Comparison of ENCODE assay signal across 23 mouse cellular contexts in genomic region chr14:36904206-36904605, GRCm38 (mm10).
"Had no signal": no experiment of that assay in that cellular context is flagged by ENCODE, and none has a peak within 500 bp of the region (broad histone marks: within the 10 kb centered on the region; RNA-seq: fewer than 3 reads in every experiment).

No protein-coding gene starts in this region.

- H3K27me3 ChIP-seq: heart, embryonic 13.5 days; heart, embryonic 15.5 days; hindbrain, embryonic 13.5 days; hindbrain, embryonic 15.5 days; limb, embryonic 12.5 days; liver, embryonic 12.5 days had no signal

- H3K4me3 ChIP-seq: heart, adult 2 months; heart, embryonic 13.5 days; heart, embryonic 15.5 days; hindbrain, embryonic 13.5 days; hindbrain, embryonic 15.5 days; layer of hippocampus, adult 2 months; left cerebral cortex, adult 2 months; limb, embryonic 10.5 days; limb, embryonic 12.5 days; liver, embryonic 12.5 days had no signal

- H3K9ac ChIP-seq: heart, embryonic 13.5 days; heart, embryonic 15.5 days; hindbrain, embryonic 13.5 days; hindbrain, embryonic 15.5 days; limb, embryonic 12.5 days; liver, embryonic 12.5 days had no signal

- DNase-seq: gastrocnemius, postnatal 14 days; gastrocnemius, postnatal 36 days; heart, adult 11 months; heart, adult 2 months; heart, postnatal 14 days; heart, postnatal 36 days; kidney, adult 18-20 months; kidney, adult 8-10 months; kidney, postnatal 10 days; kidney, postnatal 25 days; kidney, postnatal 4 days; liver had no signal

- H3K4me1 ChIP-seq: heart, embryonic 13.5 days; heart, embryonic 15.5 days; hindbrain, embryonic 13.5 days; hindbrain, embryonic 15.5 days; limb, embryonic 10.5 days; limb, embryonic 12.5 days; liver, embryonic 12.5 days had no signal

- H3K9me3 ChIP-seq: heart, embryonic 13.5 days; heart, embryonic 15.5 days; hindbrain, embryonic 13.5 days; hindbrain, embryonic 15.5 days; limb, embryonic 10.5 days; limb, embryonic 12.5 days; liver, embryonic 12.5 days had no signal

- H3K4me2 ChIP-seq: heart, embryonic 11.5 days; heart, embryonic 13.5 days; heart, embryonic 15.5 days; hindbrain, embryonic 13.5 days; hindbrain, embryonic 15.5 days; limb, embryonic 12.5 days; liver, embryonic 12.5 days had no signal

- ATAC-seq: hindbrain, postnatal 0 days; liver, embryonic 12.5 days had no signal

- H3K27ac ChIP-seq: heart, adult 2 months; heart, embryonic 13.5 days; heart, embryonic 15.5 days; hindbrain, embryonic 13.5 days; hindbrain, embryonic 15.5 days; hindbrain, postnatal 0 days; layer of hippocampus, adult 2 months; left cerebral cortex, adult 2 months; limb, embryonic 10.5 days; limb, embryonic 12.5 days; liver, embryonic 12.5 days had no signal
